Mouse (Mus musculus): ENCODE results near the gene Itgal.
"Not testable (repeated sequence)": the region's sequence is repeated elsewhere in the genome, so short reads cannot be mapped to it uniquely, and the experiment has no call there.

The Itgal gene

GRCm38 (mm10) chr7:127296098-127296497 is at the start of gene Itgal:
Gene Itgal, plus strand, starts transcription at chr7:127296260.
- DNase-seq = no peak

GRCm38 (mm10) chr7:127250511-127250910 is 45.5 kb upstream of the Itgal start:
- not testable (repeated sequence) for DNase-seq

- peak; percentile 44 for DNase-seq
These were observed 43.6 kb upstream of the Itgal start for GRCm38 (mm10) chr7:127252414-127252813.

GRCm38 (mm10) chr7:127253341-127253740 is 42.7 kb upstream of the Itgal start:
- DNase-seq = peak; percentile 68

- DNase-seq = peak; percentile 98
These were observed 42.0 kb upstream of the Itgal start for GRCm38 (mm10) chr7:127253821-127254769.

GRCm38 (mm10) chr7:127255008-127255407 is 41.1 kb upstream of the Itgal start:
- peak; percentile 39 for DNase-seq

- DNase-seq = peak; percentile 27
These were observed 40.1 kb upstream of the Itgal start for GRCm38 (mm10) chr7:127255965-127256364.

GRCm38 (mm10) chr7:127256518-127256917 is 39.5 kb upstream of the Itgal start:
- peak; percentile 39 for DNase-seq

GRCm38 (mm10) chr7:127259186-127259905 is 36.7 kb upstream of the Itgal start:
- DNase-seq = peak; percentile 47

- DNase-seq = peak; percentile 99
These were observed 35.5 kb upstream of the Itgal start, which contains the start of gene Dctpp1 for GRCm38 (mm10) chr7:127260309-127261111. Gene Dctpp1, minus strand, starts transcription at chr7:127260709.

GRCm38 (mm10) chr7:127262218-127262961 is 33.7 kb upstream of the Itgal start:
- peak; percentile 35 for DNase-seq

- DNase-seq = peak; percentile 2
These were observed 32.5 kb upstream of the Itgal start for GRCm38 (mm10) chr7:127263526-127263925.

- DNase-seq = no peak
These were observed 25.8 kb upstream of the Itgal start for GRCm38 (mm10) chr7:127270256-127270655.

GRCm38 (mm10) chr7:127270666-127271065 is 25.4 kb upstream of the Itgal start:
- DNase-seq = no peak

GRCm38 (mm10) chr7:127271093-127271492 is 25.0 kb upstream of the Itgal start:
- DNase-seq = no peak

GRCm38 (mm10) chr7:127272566-127272965 is 23.5 kb upstream of the Itgal start:
- DNase-seq = peak; percentile 28

GRCm38 (mm10) chr7:127273118-127273923 is 22.7 kb upstream of the Itgal start:
- peak; percentile 64 for DNase-seq

GRCm38 (mm10) chr7:127273925-127274789 is 21.9 kb upstream of the Itgal start, which contains the start of gene Sephs2:
Gene Sephs2, minus strand, starts transcription at chr7:127274055.
- peak; percentile 96 for DNase-seq

- no peak for DNase-seq
These were observed 19.5 kb upstream of the Itgal start for GRCm38 (mm10) chr7:127276519-127276961.

- no peak for DNase-seq
These were observed 17.7 kb upstream of the Itgal start for GRCm38 (mm10) chr7:127278311-127278710.
